Mouse (Mus musculus): ENCODE results near the gene Pafah2. TPM values are rescaled to one million over a fixed set of nuclear protein-coding genes. Genes with fewer than 3 reads are reported as not detected.

The Pafah2 gene
- polyA plus RNA-seq, 1 experiment from 2014 or later: 11.2 TPM

Small RNA genes within 50 kb of the gene (microRNA-seq; reads per million reads assigned to microRNA genes)
- gene Gm23634: 1.3 reads per million

Other genes starting within 250 kb of the Pafah2 start
- gene Cep85, start 209.2 kb upstream of the Pafah2 start, polyA plus RNA-seq (2016; fragmentation: Nextera tagmentation; extraction: Ambion mirVana): 32.0 and 34.9 TPM in 2 replicates
- not detected in 2 replicates for gene Gm7534, start 193.3 kb upstream of the Pafah2 start, polyA plus RNA-seq (2016; fragmentation: Nextera tagmentation; extraction: Ambion mirVana)
- gene Catsper4, start 168.9 kb upstream of the Pafah2 start, polyA plus RNA-seq (2016; fragmentation: Nextera tagmentation; extraction: Ambion mirVana): 0.15 TPM in 1 of 2 replicates, not detected in the other
- 2.1 and 2.5 TPM in 2 replicates for gene Cnksr1, start 157.9 kb upstream of the Pafah2 start, polyA plus RNA-seq (2016; fragmentation: Nextera tagmentation; extraction: Ambion mirVana)
- 1.4 and 1.7 TPM in 2 replicates for gene E130218I03Rik, start 152.7 kb upstream of the Pafah2 start, polyA plus RNA-seq (2016; fragmentation: Nextera tagmentation; extraction: Ambion mirVana)
- 19.5 and 19.8 TPM in 2 replicates for gene Zfp593, start 150.7 kb upstream of the Pafah2 start, polyA plus RNA-seq (2016; fragmentation: Nextera tagmentation; extraction: Ambion mirVana)
- gene Gm30191, start 149.4 kb upstream of the Pafah2 start, polyA plus RNA-seq (2016; fragmentation: Nextera tagmentation; extraction: Ambion mirVana): not detected in 2 replicates
- 6.3 and 6.4 TPM in 2 replicates for gene Grrp1, start 142.2 kb upstream of the Pafah2 start, polyA plus RNA-seq (2016; fragmentation: Nextera tagmentation; extraction: Ambion mirVana)
- 22.6 and 24.8 TPM in 2 replicates for gene Pdik1l, start 108.4 kb upstream of the Pafah2 start, polyA plus RNA-seq (2016; fragmentation: Nextera tagmentation; extraction: Ambion mirVana)
- 1.2 and 2.6 TPM in 2 replicates for gene Trim63, start 81.2 kb upstream of the Pafah2 start, polyA plus RNA-seq (2016; fragmentation: Nextera tagmentation; extraction: Ambion mirVana)
- gene Slc30a2, start 53.1 kb upstream of the Pafah2 start, polyA plus RNA-seq (2016; fragmentation: Nextera tagmentation; extraction: Ambion mirVana): 0.05 and 0.20 TPM in 2 replicates
- 2.1 and 3.4 TPM in 2 replicates for gene Extl1, start 12.5 kb upstream of the Pafah2 start, polyA plus RNA-seq (2016; fragmentation: Nextera tagmentation; extraction: Ambion mirVana)
- gene Stmn1, start 72.0 kb downstream of the Pafah2 start, polyA plus RNA-seq (2016; fragmentation: Nextera tagmentation; extraction: Ambion mirVana): 2,563 and 2,644 TPM in 2 replicates
- gene Paqr7, start 100.4 kb downstream of the Pafah2 start, polyA plus RNA-seq (2016; fragmentation: Nextera tagmentation; extraction: Ambion mirVana): 3.3 and 3.4 TPM in 2 replicates
- 11.6 and 13.1 TPM in 2 replicates for gene Aunip, start 114.7 kb downstream of the Pafah2 start, polyA plus RNA-seq (2016; fragmentation: Nextera tagmentation; extraction: Ambion mirVana)
- 135 and 139 TPM in 2 replicates for gene Mtfr1l, start 139.1 kb downstream of the Pafah2 start, polyA plus RNA-seq (2016; fragmentation: Nextera tagmentation; extraction: Ambion mirVana)
- gene Selenon, start 155.8 kb downstream of the Pafah2 start, polyA plus RNA-seq (2016; fragmentation: Nextera tagmentation; extraction: Ambion mirVana): 27.3 and 49.1 TPM in 2 replicates